Mouse (Mus musculus) neural tube, embryonic 10.5 days (tissue): Measurements from ENCODE around the gene Efcab1.

Source experiments
- DNase-seq: peaks from one replicate; pipeline ENCODE4 v3.0.0-alpha.2; 2017; ENCODE audit warnings: low spot score; ENCODE audit errors: extremely low spot score

Efcab1 gene

DNA sequence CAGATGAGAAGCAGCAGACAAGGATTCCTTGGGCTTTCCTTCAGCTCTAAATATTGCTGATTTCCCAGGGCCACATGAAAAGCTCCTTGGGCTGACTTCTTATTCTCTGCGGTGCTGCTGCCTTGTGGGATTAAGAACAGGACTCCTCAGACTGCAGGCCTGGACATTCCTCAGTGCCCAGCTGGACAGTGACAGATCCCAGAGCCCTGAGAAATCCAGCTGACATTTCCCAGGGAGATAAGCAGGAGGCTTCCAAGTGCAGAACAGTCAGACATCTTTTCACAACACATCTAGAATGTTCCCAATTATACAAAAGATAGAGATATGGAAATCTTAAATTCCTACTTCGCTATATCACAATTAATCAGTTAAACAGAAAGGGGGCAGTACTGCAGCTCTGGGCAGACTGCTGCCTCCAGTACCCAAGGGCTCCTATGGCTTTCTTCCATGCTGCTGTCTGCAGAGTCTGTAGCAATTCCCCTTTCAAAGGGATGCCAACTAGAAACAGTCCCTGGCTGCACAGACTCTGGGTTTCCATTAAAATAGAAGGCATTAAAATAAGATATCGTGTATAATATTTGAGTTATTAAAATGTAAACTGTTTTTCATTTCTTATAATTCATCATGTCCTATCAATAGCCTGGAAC lies 86.2 kb downstream of the Efcab1 start:
- peak; percentile 19 for DNase-seq

DNA sequence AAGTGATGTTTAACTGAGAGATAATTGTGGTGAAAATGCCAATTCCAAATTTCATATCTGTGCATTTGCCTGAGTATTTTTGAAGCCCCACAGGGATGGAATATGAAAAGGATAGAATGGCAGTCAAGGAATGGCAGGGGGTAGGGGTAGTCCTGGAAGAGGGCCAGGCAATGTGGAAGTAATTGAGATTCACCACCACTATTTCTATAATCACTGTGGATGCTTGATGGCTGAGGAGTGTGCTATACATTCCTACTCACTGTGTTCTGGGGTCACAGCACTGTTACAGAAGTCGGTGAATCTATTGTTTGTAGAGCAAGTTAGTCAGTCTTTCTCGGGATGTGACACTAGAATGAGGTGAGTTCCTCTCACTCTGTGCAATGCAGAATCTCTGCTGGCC lies 108.3 kb downstream of the Efcab1 start:
- DNase-seq, result no peak
